Mouse (Mus musculus): ENCODE data around the gene Foxn3.

Foxn3 gene

DNA sequence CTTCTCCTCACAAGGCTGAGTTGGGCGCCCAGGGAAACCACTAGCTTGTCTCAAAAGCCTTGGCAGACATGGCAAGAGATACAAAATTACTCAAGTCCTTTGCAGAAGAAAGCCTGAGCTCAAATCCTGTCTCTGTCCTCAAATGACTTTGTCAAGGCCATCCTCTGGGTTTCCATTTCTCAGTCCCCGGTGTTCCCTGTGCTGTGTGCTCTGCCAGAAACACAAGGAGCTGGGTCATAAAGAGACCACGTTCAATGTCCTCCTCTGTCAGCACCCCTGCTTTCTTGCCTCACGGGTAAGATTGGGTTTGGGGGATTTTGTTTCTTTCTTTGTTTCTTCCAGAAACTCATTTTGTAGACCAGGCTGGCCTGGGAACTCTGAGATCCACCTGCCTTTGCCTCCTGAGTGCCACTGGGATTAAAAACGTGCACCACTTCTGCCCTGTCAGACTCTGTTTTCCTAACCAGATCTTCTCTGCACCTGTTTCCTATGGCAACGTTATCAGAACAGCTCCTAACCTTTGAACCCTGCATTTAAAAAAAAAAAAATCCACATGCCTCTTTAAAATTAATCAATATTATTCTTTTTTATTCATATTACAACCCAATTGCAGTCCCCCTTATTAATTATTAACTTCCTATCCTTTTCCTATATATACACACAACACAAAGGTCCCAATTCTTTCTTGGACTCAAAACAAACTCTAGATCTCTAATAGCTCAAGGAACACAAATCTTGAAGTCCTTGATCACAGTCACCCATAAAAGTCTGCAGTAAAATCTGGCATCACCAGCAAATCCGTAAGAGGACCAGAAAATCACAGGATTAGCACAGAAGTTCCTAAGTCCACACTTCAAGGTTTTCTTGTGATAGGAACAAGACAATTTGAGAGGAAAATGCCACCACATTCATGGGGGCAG lies 144.6 kb downstream of the Foxn3 start:
- DNase-seq (ENCODE audit: low read depth, low spot score), result no peak

DNA sequence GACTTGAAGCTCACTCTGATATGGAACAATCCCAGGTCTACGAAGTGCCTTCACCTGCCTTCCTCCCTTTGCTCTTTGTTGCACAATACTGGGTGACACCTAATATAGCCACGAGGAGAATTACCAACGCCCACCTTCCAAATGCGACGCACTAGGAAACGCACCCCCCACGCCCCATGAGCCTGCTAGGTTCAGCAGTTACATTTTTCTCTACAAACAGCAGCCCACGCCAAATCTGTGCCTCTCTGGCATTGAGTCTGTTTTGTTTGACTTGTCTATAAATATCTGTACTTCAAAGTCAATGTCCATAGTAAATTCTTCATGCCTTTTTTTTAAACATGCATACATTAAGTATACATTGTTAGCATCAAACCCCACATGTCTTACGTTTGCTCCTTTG lies 145.5 kb downstream of the Foxn3 start:
- DNase-seq (ENCODE audit: low read depth, low spot score), result no peak

DNA sequence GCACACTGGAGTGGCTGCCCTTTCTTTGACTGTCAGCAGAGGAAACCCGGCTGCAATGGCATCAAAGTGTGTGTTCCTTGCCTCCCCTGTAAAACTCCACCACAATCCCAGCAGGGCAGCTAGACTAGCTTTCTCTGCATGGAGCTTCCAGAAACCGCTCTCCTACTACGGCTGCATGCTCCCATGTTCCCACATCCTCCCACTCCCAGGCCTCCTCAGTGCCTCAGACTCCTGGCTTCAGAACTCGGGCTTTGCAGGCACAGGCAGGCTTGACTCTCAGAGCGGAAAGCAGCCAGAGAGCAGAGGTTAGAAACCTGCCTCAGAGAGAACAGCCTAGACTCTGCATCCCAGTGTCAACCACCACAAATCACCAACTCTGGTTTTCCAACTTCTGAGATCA lies 147.8 kb downstream of the Foxn3 start:
- no peak for DNase-seq (ENCODE audit: low read depth, low spot score)

DNA sequence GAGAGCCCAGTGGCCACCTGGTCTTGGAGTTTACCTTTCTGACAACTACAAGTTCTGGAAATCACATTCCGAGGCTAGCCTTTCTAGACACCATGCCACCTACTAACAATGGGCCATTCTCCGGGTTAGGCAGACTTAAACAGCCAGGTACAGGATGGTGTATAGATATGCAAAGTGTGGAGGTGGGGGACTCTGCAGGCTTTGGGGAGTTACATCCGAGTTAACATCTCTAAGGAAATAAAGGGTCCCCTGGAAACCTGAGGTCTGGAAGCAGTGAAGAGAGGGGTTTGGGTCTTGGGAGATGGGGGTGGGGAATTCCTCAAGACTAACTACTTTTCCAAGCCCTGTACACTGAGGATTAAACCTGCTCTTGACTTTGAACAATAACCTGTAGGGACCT lies 150.9 kb downstream of the Foxn3 start:
- DNase-seq (ENCODE audit: low read depth, low spot score), result peak; percentile 57

DNA sequence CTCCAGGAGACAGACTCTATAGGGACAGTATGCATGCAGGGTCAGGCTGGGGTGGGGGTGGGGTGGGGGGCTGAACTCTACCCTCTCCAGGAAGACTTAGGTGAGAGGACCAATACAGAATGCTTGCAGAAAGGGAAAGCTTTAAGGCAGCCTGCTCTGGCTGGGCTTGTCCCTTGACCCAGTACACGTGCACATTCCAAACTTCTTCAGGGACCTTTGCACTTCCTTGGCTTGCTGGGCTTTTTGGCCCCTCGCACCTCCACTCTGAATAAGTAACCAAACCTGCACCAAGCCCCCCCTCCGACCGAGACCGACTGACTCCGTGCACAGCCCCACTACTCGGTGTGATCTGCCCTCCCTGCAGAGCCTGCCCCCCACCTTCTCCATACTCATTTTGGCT lies 151.3 kb downstream of the Foxn3 start:
- DNase-seq (ENCODE audit: low read depth, low spot score), result peak; percentile 25

DNA sequence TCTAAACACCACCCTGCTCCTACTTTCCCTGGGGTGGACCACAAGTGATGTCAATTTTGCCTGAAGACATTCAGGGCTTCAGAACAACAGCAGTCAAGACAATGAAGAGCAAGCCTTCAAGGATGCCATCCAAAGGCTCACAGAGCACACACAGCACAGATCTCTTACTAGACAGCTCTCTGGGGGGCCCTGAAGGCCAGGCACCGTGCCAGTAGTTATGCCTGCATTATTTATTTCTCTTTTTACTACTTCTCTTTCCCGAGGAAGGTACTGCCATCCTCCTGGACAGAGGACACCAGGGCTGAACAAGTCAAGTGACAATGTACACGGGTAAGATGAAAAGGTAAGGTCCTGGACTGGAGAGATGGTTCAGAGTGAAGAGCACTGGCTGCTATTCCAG lies 154.7 kb downstream of the Foxn3 start:
- DNase-seq (ENCODE audit: low read depth, low spot score), result no peak

DNA sequence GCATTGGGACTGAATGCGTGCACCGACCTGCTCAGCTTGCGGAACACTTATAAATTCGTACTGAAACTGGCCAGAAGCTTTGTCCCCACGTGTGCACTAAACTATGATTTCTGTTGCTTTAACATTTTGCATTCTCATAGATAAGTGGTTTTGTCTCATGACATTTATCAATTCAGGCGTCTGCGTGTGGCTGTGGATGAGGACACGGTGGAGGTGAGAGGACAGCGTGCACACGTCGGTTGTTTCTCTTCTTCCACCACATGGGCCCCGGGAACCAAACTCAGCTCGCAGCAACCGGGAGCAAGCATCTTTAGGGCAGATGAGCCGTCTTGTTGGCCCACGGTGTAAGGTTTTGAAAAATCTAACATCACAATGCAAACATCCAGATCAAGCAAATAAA lies 155.3 kb downstream of the Foxn3 start:
- DNase-seq (ENCODE audit: low read depth, low spot score), result no peak

DNA sequence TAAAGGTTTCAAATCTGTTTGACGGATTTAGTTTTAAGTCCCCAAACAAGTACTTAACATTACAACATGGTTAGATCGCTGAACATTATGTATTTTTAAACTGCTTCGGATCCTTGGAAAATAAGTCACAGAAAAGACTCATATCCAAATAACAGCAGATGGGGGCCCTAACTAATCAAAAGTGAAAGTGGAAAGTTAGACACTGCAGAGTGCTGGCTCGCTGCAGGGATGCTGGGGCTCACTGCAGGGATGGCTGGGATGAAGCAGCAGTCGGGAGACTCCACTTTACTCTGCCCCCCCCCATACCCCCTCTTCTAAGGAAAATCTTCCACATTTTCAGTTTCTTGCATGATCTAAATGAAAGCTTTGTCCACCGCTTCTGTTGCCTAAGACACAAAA lies 156.1 kb downstream of the Foxn3 start:
- no peak for DNase-seq (ENCODE audit: low read depth, low spot score)

DNA sequence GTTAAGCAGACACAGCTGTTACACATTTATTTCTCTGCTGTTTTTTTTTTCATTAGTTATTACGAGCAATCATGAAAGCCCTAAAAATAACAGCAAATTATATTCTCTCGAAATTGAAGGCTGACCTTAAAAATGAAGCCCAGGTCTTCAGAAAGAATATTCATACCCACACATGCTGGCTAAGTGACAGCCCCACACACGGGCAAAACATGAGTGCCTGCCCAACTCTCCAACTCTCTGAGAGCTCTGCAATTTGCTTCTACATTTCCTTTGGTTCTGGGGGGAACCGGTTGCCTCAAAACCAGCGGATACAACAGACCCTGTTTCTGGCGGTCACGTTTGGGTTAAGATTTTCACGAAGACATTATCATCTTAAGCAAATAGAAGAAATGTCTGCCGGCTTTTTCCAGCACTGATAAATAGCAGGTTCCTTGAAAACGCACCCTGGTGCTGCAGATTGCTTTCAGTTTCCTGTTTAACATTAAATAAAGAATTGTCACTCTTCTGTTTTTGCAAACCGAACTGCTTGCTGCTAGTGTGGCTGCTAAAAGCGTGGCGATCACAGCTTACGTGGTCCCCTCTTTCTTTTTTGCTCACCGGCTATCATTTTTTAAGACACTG lies 156.6 kb downstream of the Foxn3 start:
- no peak for DNase-seq (ENCODE audit: low read depth, low spot score)

DNA sequence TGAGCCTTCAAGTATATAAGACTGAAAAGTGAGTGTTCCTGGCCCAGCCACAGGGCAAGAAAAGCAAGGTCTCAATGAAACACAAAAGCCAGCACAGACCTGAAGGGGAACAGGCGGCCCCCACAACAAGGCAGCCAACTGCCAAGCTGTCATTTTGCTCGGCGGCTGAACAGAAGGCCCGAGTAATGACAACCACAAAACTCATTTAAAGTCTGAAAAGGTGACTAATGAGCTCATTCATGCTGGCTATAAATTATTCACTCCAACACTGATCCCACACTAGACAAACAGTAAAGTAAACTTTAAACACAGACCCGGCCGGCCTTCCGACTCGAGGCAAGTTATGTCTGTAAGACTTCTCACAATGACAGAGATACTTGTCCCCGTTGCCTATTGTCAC lies 157.1 kb downstream of the Foxn3 start:
- no peak for DNase-seq (ENCODE audit: low read depth, low spot score)

DNA sequence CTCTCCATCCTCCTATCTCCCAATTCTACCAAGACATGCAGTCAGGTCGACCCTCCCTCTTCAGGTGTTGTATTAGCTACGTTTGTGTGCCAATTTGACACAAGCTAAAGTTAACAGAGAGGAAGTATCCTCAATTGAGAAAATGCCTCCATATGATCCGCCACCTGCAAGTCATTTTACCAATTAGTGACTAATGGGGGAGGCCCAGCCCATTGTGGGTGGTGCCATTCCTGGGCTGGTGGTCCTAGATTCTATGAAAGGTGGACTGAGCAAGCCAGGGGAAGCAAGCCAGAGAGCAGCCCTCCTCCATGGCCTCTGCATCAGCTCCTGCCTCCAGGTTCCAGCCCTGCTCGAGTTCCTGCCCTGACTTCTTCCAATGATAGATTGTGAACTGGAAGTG lies 158.0 kb downstream of the Foxn3 start:
- DNase-seq (ENCODE audit: low read depth, low spot score), result no peak

DNA sequence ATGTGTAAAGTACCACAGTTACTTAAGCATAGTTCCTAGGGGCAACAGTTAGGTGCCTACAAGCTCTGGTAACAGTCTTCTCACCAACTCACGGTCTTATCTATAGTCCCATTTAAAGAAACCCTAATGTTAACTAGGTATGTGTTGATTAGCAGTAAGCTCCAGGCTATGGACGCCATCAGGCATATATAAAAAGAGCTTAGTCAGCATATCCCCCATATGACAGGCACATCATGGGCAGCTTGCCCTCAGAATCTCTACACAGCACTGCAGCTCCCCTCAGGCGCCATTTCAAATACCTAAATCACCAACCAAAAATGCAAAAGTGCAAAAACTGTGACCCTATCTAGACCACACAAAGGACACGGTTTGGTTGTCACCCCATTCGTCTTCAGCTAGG lies 160.4 kb downstream of the Foxn3 start:
- no peak for DNase-seq (ENCODE audit: low read depth, low spot score)

DNA sequence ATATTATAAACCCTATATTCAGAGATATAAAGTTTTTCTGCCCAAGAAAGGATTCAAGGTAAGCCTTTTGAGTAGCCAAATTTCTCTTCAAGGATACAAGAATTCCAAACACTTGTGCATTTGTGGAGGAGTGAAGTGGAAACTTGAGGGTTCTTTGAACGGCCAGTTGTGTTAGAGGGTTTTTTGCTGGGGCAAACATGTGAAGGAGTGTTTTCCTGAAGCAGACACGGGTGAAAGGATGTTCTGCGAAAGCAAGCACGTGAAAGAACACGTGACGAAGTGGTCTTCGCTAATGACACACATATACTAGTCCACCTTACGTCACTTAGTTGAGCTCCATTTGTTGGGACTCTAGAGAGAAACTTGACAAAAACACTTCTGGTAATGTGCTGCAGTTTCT lies 162.5 kb downstream of the Foxn3 start:
- no peak for DNase-seq (ENCODE audit: low read depth, low spot score)

DNA sequence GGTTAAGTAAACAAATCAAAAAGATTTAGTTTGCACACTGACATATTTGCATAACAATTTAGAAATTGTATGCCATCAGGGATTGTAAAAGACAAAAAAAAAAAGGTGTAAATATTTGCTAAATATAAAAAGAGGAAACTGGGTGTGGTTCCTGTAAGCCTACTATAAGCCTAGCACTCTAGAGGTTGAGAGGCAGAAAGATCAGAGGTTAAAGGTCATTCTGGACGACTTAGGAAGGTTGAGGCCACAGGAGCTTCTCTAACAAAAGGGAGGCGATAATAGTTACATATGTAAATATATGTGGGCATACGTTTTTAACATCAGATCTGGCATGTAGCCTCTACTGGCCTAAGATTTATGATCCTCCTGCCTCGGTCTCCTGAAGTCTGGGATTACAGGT lies 163.8 kb downstream of the Foxn3 start:
- DNase-seq (ENCODE audit: low read depth, low spot score), result no peak

DNA sequence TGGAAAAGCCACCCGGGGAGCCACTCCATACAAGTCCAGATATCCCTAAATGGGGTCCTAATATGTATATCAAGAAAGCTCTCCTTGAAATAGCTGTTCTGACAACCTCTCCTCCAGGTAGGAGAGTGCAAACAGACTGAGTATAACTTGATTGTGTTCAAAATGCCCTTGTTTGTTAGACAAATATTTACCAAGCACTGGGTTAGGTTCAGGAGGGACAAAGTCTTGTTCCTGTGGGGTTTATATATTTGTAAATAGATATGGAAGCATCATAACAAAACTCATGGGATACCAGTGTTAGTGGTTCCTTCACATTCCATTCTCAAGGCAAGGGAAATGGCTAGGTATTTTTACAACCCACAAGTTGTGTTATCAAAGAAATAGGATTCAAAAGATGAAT lies 166.9 kb downstream of the Foxn3 start:
- DNase-seq (ENCODE audit: low read depth, low spot score), result no peak

DNA sequence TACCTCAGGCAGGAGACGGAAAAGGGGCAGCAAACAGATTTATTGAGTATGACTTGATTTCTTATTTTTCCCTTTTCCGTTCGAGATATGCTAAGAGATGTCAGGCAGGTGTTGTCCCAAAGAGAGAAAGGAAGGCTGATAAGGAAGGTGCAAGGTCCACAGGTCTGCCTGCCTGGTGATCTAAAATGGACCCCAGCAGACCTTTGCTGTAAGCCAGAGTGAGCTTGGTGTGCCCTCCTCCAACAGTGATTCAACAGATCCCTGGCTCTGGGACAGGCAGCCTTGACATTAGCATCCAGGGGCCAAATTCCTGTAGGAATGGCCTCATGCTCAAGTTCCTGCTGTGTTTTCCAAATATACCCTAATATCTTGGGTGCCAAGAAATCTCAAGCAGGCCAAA lies 168.3 kb downstream of the Foxn3 start:
- DNase-seq (ENCODE audit: low read depth, low spot score), result no peak

DNA sequence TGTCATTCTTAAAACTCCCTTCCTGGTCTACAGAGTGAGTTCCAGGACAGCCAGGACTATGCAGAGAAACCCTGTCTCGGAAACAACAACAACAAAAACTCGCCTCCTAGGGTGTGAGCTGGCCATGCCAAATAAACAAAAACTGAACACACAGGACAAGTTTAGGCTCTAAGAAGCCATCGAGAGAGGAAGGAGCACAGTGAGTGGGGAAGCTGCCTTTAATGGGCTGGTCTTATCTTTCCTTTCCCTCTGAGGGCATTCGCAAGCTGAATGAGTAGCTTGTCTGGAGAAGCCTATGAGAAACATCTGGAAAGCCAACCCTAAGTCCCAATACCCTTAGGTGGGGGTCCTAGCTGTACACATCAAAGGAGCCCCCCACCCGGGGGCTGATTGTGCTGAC lies 168.7 kb downstream of the Foxn3 start:
- DNase-seq (ENCODE audit: low read depth, low spot score), result no peak

DNA sequence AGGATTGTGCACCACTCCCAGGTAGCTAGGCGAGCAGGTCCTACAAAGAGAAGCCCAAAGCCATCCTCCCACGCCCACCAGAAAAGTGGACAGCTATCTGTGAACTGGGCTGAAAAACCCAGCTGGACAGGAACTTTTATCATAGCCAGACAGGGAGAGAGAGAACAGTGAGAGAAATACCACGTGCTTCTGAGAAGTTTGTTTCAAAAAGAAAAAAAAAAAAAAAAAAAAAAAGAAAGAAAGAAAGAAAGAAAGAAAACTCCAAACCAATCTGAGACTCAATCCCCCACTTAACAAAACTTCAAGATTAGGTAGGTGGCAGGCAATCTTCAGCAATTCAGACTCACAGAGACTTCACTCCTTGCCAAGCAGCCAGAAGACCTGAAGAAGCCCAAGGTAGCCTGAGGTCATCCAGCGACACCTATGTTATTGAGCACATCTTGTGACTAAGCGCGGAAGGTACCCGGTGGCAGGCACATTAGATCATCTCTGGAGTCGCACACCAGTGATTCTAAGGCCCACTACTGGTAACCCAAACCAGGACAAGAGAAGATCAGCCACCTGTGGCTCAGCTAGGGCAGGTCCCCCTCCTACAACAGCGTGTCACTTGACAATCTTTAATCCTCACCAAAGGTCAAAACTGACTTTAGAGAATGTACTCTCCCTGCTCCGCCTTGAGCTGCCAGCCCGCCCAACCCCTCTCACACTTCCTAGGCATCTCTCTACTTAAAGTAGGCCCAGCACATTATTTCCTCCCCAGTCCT lies 169.3 kb downstream of the Foxn3 start:
- peak; percentile 52 for DNase-seq (ENCODE audit: low read depth, low spot score)

DNA sequence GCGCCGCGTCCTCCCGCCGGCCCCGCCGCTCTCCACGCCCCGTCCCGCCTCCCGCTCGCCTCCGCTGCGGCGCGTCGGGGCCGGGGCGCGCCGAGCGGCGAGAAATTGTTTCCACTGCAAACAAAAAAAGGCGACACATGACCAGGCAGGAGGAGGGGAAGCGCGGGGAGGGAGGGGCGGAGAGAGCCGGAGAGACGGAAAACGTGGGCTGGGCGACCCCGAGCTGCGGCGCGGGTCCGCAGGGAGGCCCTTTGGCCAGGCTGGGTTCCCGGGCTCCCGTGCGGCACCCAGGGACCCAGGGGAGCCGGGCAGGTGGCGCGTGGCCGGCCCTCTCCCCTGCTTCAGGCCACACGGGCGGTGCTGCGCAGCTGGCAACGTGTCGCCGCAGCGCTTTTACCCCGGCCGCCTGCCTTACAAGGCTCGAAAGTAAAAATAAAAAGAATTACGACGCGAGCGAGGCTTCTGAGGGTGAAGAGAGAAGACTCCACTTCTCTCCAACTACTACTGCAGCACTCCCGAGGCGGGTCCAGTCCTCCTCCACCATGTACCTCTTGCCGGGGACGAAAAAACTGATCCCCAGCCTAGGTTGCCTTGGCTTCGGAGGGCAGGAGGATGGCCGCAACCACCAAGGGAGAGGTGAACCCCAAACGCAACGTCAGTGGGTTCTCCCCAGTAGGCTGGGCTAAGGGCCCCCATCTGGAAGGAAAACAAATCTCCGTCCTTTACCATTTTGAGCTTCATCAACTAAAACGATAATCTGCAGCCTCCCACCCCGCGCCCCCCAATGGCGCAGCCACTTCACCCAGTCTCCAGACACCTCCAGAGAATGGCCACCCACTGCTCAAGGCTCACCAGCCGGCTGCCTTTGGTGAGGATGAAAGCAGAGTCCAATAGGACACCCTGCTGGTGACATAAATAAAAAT lies 170.2 kb downstream of the Foxn3 start:
- peak; percentile 95 for DNase-seq (ENCODE audit: low read depth, low spot score)

DNA sequence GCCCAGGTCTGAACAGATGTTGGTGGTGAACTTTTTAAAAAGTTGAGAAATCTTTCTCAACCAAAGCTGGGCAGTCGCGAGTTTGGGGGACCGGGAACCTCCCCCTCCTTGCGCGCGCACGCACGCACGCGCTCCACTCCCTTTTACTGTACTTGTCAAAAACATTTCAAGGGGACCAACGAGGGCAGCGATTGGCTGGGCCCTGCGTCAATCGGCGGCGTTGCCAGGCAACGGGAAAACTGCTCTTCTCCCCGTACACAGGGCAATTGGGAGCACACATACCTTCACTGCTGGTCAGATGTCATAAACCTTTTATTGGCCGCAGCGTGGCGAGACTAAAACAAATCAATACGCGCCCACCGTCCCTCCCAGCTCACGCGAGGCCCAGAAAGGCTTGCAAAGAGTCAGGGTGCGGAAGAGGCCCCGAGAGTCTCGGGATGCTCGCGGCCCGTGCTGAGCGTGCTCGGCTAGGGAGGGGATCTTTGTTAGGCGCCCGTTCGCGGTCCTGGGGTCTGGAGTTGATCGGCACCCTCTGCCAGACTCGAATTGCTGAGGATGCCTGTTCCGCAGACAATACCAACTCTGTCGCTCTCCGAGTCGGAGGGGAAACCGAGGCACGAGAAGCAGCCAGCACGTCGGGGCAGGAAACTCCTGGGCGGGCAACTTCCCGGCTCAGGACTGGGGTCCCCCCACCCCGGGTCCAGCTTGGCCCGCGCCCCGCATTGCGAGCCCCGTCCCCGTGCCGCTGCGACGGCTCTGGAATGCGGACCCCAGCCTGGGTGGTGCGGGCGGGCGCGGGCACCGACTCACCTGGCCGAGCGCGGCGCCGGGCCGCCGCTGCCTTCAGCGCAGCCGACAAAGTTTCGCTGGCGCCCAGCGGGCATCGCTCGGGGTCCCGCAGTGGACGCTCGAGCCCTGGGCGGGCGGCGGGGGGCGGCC lies 171.2 kb downstream of the Foxn3 start:
- DNase-seq (ENCODE audit: low read depth, low spot score), result peak; percentile 99
